Mouse (Mus musculus) limb, embryonic 13.5 days (tissue): Measurements from ENCODE around the gene 4930432M17Rik. TPM values are rescaled to one million over a fixed set of nuclear protein-coding genes. Genes with fewer than 3 reads are reported as not detected.
A peak's percentile ranks its signal among the peaks of the same experiment; 100 is the strongest.

Experiments
- ATAC-seq: fragments of 200-750 bp; cut with Nextera tagmentation; 2 replicates; pipeline ENCODE4 v1.8.0; 2017; ENCODE audit warnings: low read depth, moderate number of reproducible peaks, moderate TSS enrichment; ENCODE audit not compliant: low FRiP score
- H3K27ac ChIP-seq: fragments of 300-500 bp; sonication (generic); 2 replicates; pipeline ENCODE4 v1.5.1; 2015; ENCODE audit warnings: inconsistent platforms, mild to moderate bottlenecking, moderate library complexity
- H3K27me3 ChIP-seq: fragments of 300-500 bp; sonication (generic); 2 replicates; pipeline ENCODE4 v1.6.1; 2015; ENCODE audit warnings: mild to moderate bottlenecking, inconsistent platforms
- H3K36me3 ChIP-seq: fragments of 300-500 bp; sonication (generic); 2 replicates; pipeline ENCODE4 v1.6.1; 2015; ENCODE audit warnings: inconsistent platforms, mild to moderate bottlenecking, moderate library complexity
- H3K4me1 ChIP-seq: fragments of 300-500 bp; sonication (generic); 2 replicates; pipeline ENCODE4 v1.6.1; 2015; ENCODE audit warnings: inconsistent platforms
- H3K4me2 ChIP-seq: fragments of 300-500 bp; sonication (generic); replicated peaks from 2 replicates; pipeline ENCODE4 v1.6.1; 2015; ENCODE audit warnings: inconsistent platforms, mild to moderate bottlenecking, moderate library complexity
- H3K4me3 ChIP-seq: fragments of 300-500 bp; sonication (generic); 2 replicates; pipeline ENCODE4 v1.5.1; 2015; ENCODE audit warnings: moderate library complexity, mild to moderate bottlenecking, inconsistent platforms
- H3K9ac ChIP-seq: fragments of 300-500 bp; sonication (generic); 2 replicates; pipeline ENCODE4 v1.6.1; 2015; ENCODE audit warnings: mild to moderate bottlenecking, inconsistent platforms
- H3K9me3 ChIP-seq: fragments of 300-500 bp; sonication (generic); 2 replicates; pipeline ENCODE4 v1.6.1; 2016; ENCODE audit warnings: inconsistent platforms
- WGBS: fragments of 180-500 bp; shearing (Covaris S2); methylation state at CpG from one replicate; pipeline ENCODE4 v1.1.7; 2015; 5-methylcytosine and 5-hydroxymethylcytosine counted together
- polyA plus RNA-seq: library from polyadenylated mRNA; unstranded; fragments of >200 nt; fragmentation: Nextera tagmentation; extraction: Ambion mirVana; gene quantifications from 2 replicates; pipeline ENCODE4 v1.2.1, GENCODE M21; 2015

4930432M17Rik gene
- polyA plus RNA-seq, 1 experiment from 2014 or later, result not detected

DNA sequence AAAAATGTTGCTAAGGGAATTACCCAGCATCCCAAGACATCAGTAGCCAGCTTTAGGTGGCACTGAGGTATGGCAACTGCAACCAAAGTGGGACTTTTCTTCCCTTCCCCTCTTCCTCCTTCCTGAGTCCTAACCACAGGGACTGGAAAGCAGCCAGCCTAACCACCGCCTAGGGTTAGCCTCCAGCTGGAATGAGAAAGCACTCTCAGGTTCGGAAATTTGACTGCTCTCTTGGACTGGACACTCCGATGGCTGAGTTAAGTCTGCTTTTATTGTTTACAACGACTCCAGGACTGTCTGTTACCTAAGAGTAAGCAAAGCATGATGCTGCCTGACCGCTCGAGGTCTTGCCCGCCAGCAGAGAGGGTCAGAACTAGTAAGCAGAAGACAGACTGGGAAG lies 26.6 kb downstream of the 4930432M17Rik start:
- 74% methylated on average over 7 of the region's 7 CpGs for WGBS
- Histone ChIP-seq H3K4me3 (no peak overlapping the region), H3K4me2 (no peak overlapping the region), H3K4me1 (peaks cover 22% of the 10 kb centered on the region), H3K9me3 (no peaks in the 10 kb centered on the region), H3K9ac (no peak overlapping the region), H3K27ac (no peak overlapping the region), H3K36me3 (no peaks in the 10 kb centered on the region), H3K27me3 (0 out of 2 replicates have a peak, but pooled peaks cover 2% of the 10 kb centered on the region)
- ATAC-seq, result no peak

- WGBS, result 85% methylated on average over 4 of the region's 4 CpGs
Measured at GRCm38 (mm10) chr3:121699401-121699800, 28.8 kb downstream of the 4930432M17Rik start.

DNA sequence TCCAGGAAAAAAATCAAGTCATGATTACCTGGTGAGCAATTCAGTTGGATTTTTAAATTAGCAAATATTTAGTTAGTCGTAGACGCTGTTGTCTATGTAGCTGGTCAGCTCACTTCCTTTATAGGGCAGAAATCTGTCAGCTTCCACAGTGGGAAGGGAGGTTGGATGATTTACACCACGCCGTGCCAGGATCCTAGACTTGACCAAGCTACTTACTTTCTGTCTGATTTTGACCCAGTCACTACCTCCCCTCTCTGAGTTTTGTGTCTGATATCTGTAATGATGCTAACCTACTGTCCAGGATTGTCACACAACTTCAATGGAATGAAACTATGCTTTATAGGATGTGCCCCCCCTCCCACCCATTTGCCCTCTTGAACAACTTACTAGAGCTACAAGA lies 29.3 kb downstream of the 4930432M17Rik start:
- no peaks in the 10 kb centered on the region for H3K36me3 ChIP-seq
- H3K27ac ChIP-seq, result no peak overlapping the region
- 90% methylated on average over 4 of the region's 4 CpGs for WGBS
- H3K4me2 ChIP-seq, result no peak overlapping the region
- H3K4me1 ChIP-seq, result peaks cover 22% of the 10 kb centered on the region
- ATAC-seq, result no peak
- H3K27me3 ChIP-seq, result no peaks in the 10 kb centered on the region
- no peaks in the 10 kb centered on the region for H3K9me3 ChIP-seq
- no peak overlapping the region for H3K9ac ChIP-seq
- no peak overlapping the region for H3K4me3 ChIP-seq

More at GRCm38 (mm10) chr3:121699401-121699800, 28.8 kb downstream of the 4930432M17Rik start:
- H3K9me3 ChIP-seq, result no peaks in the 10 kb centered on the region
- no peaks in the 10 kb centered on the region for H3K36me3 ChIP-seq
- peaks cover 22% of the 10 kb centered on the region for H3K4me1 ChIP-seq
- no peak overlapping the region for H3K9ac ChIP-seq
- no peak for ATAC-seq
- no peaks in the 10 kb centered on the region for H3K27me3 ChIP-seq
- no peak overlapping the region for H3K4me2 ChIP-seq
- no peak overlapping the region for H3K27ac ChIP-seq
- no peak overlapping the region for H3K4me3 ChIP-seq

DNA sequence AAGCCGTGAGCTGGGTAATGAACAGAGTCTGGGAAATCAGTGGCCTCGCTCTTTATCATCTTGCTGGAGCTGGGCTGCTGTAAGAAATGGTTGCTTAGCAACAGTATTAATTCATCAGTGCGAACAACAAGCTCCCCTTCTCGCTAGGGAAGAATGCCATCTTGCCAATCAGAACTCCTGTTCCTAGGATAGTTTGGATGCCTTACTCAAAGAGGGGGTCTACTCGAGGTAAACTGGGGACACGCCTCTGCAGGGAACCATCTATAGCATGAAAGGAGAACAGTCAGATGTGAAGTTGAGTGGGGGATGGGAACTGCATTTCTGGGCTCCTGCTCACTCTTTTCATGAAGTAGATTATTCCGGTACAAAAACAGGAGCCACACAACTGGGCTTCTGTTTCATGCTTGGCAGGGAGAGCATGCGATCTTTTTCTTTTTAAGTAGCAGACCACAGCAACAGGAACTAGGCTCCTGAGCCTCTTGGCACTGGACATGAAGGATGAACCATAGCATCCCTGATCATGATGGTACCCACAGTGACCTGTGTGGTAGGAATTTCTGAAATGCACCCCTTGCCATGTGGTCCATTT lies 29.9 kb downstream of the 4930432M17Rik start:
- WGBS, result 31% methylated on average over 8 of the region's 8 CpGs
- peak overlapping the region; percentile 83; the same call in 1 of the 2 replicates for H3K27ac ChIP-seq
- no peaks in the 10 kb centered on the region for H3K9me3 ChIP-seq
- peak overlapping the region; percentile 28 for H3K4me2 ChIP-seq
- H3K4me1 ChIP-seq, result peaks cover 22% of the 10 kb centered on the region
- H3K9ac ChIP-seq, result no peak overlapping the region
- H3K4me3 ChIP-seq, result no peak overlapping the region
- ATAC-seq, result peak; percentile 21
- H3K36me3 ChIP-seq, result no peaks in the 10 kb centered on the region
- no peaks in the 10 kb centered on the region for H3K27me3 ChIP-seq

DNA sequence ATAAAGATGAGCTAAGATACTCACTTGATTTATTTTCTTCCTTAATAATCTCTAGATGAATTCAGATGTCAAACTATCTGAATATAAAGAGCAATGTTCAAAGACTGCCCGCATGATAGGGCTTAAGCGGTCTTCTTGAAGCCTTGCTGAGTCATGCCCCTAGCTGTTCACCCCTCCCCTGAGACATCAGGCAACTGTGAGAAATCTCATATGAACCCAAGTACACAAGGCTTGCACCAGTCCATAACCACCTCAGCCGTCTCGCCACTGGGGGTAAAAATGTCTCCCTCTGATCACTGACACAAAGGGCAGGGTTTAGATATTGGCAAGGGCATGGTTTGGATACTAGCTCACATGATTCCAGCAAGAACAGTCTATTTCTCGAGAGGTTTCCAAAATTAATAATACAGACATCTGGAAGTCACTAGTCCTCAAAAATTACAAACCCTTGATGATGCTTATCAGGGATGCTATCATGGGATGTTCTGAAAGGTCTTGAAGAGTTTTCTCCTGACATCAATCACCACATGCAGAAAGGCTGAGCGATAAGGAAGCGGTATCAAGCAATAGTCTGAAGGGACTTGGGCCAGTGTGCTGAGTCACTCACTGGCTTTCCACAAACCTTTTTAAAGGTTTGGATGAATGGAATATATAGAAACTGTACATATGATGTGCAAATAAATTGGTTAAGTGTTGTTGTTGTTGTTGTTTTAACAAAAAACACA lies 32.8 kb downstream of the 4930432M17Rik start:
- peaks cover 22% of the 10 kb centered on the region for H3K4me1 ChIP-seq
- WGBS, result 87% methylated on average over 7 of the region's 7 CpGs
- no peaks in the 10 kb centered on the region for H3K9me3 ChIP-seq
- H3K27ac ChIP-seq, result no peak overlapping the region
- H3K36me3 ChIP-seq, result no peaks in the 10 kb centered on the region
- H3K4me2 ChIP-seq, result no peak overlapping the region
- no peak overlapping the region for H3K9ac ChIP-seq
- ATAC-seq, result no peak
- H3K27me3 ChIP-seq, result no peaks in the 10 kb centered on the region
- H3K4me3 ChIP-seq, result no peak overlapping the region

GRCm38 (mm10) chr3:121703880-121704243 lies 33.3 kb downstream of the 4930432M17Rik start:
- no peak overlapping the region for H3K4me2 ChIP-seq
- H3K9me3 ChIP-seq, result no peaks in the 10 kb centered on the region
- 84% methylated on average over 3 of the region's 3 CpGs for WGBS
- no peak overlapping the region for H3K27ac ChIP-seq
- peaks cover 22% of the 10 kb centered on the region for H3K4me1 ChIP-seq
- no peak overlapping the region for H3K4me3 ChIP-seq
- no peaks in the 10 kb centered on the region for H3K27me3 ChIP-seq
- no peak for ATAC-seq
- H3K9ac ChIP-seq, result no peak overlapping the region
- H3K36me3 ChIP-seq, result no peaks in the 10 kb centered on the region

- H3K27ac ChIP-seq, result no peak overlapping the region
- H3K36me3 ChIP-seq, result no peaks in the 10 kb centered on the region
- H3K9ac ChIP-seq, result no peak overlapping the region
- H3K4me2 ChIP-seq, result no peak overlapping the region
- H3K9me3 ChIP-seq, result no peaks in the 10 kb centered on the region
- 60% methylated on average over 5 of the region's 5 CpGs for WGBS
- ATAC-seq, result no peak
- no peaks in the 10 kb centered on the region for H3K27me3 ChIP-seq
- no peak overlapping the region for H3K4me3 ChIP-seq
- peaks cover 7% of the 10 kb centered on the region for H3K4me1 ChIP-seq
Measured at GRCm38 (mm10) chr3:121706087-121706486, 35.5 kb downstream of the 4930432M17Rik start.

- ATAC-seq, result no peak
- WGBS, result 81% methylated on average over 4 of the region's 4 CpGs
- H3K27me3 ChIP-seq, result no peaks in the 10 kb centered on the region
Measured at GRCm38 (mm10) chr3:121707106-121707505, 36.5 kb downstream of the 4930432M17Rik start.

GRCm38 (mm10) chr3:121710894-121711531 lies 40.5 kb downstream of the 4930432M17Rik start:
- Histone ChIP-seq H3K4me2 (no peak overlapping the region), H3K4me1 (0 out of 2 replicates have a peak, but pooled peaks cover 4% of the 10 kb centered on the region), H3K4me3 (no peak overlapping the region), H3K27ac (no peak overlapping the region), H3K9me3 (no peaks in the 10 kb centered on the region), H3K27me3 (no peaks in the 10 kb centered on the region), H3K36me3 (no peaks in the 10 kb centered on the region), H3K9ac (no peak overlapping the region)
- 85% methylated on average over 7 of the region's 7 CpGs for WGBS
- no peak for ATAC-seq

More at GRCm38 (mm10) chr3:121707106-121707505, 36.5 kb downstream of the 4930432M17Rik start:
- H3K4me1 ChIP-seq, result no peaks in the 10 kb centered on the region
- H3K36me3 ChIP-seq, result no peaks in the 10 kb centered on the region
- no peak overlapping the region for H3K9ac ChIP-seq
- no peak overlapping the region for H3K4me2 ChIP-seq
- no peaks in the 10 kb centered on the region for H3K9me3 ChIP-seq
- H3K4me3 ChIP-seq, result no peak overlapping the region
- H3K27ac ChIP-seq, result no peak overlapping the region

DNA sequence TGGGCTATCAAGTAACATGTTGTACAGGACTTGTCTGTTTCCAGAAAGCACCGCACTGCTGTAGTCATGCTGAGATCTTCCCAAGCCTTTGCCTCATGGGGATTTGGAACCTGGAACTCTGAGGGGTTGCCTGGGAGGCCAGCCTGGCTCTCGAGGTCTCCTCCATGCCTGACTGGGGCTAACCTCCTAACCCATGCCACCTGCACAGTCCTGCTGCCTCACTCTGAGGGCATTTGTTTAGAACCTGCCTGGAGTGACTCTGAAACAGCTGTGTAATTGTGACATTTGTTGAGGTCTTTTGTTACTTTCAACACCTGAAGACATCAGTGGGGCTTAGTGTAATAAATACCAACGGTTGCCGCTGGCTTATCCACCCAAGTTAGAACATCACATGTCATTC lies 41.7 kb downstream of the 4930432M17Rik start:
- H3K9ac ChIP-seq, result no peak overlapping the region
- H3K27ac ChIP-seq, result no peak overlapping the region
- H3K4me3 ChIP-seq, result no peak overlapping the region
- 51% methylated on average over 4 of the region's 4 CpGs for WGBS
- H3K27me3 ChIP-seq, result no peaks in the 10 kb centered on the region
- ATAC-seq, result no peak
- H3K4me1 ChIP-seq, result 0 out of 2 replicates have a peak, but pooled peaks cover 4% of the 10 kb centered on the region
- H3K36me3 ChIP-seq, result no peaks in the 10 kb centered on the region
- H3K9me3 ChIP-seq, result no peaks in the 10 kb centered on the region
- H3K4me2 ChIP-seq, result no peak overlapping the region

- Histone ChIP-seq H3K9me3 (no peaks in the 10 kb centered on the region), H3K27ac (no peak overlapping the region), H3K4me2 (no peak overlapping the region), H3K36me3 (no peaks in the 10 kb centered on the region), H3K9ac (no peak overlapping the region), H3K4me1 (0 out of 2 replicates have a peak, but pooled peaks cover 4% of the 10 kb centered on the region), H3K4me3 (no peak overlapping the region), H3K27me3 (no peaks in the 10 kb centered on the region)
- WGBS, result 62% methylated on average over 17 of the region's 17 CpGs
- no peak for ATAC-seq
Measured at GRCm38 (mm10) chr3:121713151-121713701, 42.7 kb downstream of the 4930432M17Rik start.

DNA sequence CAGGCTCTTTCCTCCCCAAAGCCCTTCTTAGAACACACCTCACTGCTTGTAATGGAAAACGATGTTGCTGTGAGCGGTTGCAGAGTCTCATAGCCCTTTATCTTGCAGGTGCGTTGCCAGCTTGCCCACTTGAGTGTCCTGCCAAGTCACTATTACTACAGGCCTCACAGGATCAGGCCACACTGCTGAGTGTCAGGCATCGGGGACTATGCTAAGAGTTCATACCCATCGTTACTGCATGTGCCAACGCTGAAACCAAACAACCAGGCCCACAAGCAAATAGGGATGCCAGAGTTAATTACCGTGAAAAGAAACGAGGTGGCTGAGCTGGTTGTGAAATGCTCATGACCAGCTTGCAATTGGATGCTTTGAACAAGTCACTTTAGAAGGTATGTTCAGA lies 43.3 kb downstream of the 4930432M17Rik start:
- H3K9ac ChIP-seq, result no peak overlapping the region
- no peaks in the 10 kb centered on the region for H3K27me3 ChIP-seq
- no peak for ATAC-seq
- no peak overlapping the region for H3K4me3 ChIP-seq
- H3K4me1 ChIP-seq, result peaks cover 8% of the 10 kb centered on the region
- WGBS, result 63% methylated on average over 8 of the region's 8 CpGs
- no peak overlapping the region for H3K27ac ChIP-seq
- no peak overlapping the region for H3K4me2 ChIP-seq
- no peaks in the 10 kb centered on the region for H3K9me3 ChIP-seq
- H3K36me3 ChIP-seq, result no peaks in the 10 kb centered on the region
